Mouse (Mus musculus) kidney, postnatal 14 days (tissue): Measurements from ENCODE around the gene Dis3l2.

Experiments used
- DNase-seq: peaks from one replicate; pipeline ENCODE4 v3.0.0; 2022; ENCODE audit warnings: mixed read lengths

Gene Dis3l2

GRCm38 (mm10) chr1:86733160-86733821, 29.7 kb downstream of the Dis3l2 start:
- no peak for DNase-seq

- DNase-seq: no peak
Observed at GRCm38 (mm10) chr1:86736414-86736813, 32.8 kb downstream of the Dis3l2 start.

- no peak for DNase-seq
Observed at GRCm38 (mm10) chr1:86742896-86743295, 39.3 kb downstream of the Dis3l2 start.

DNA sequence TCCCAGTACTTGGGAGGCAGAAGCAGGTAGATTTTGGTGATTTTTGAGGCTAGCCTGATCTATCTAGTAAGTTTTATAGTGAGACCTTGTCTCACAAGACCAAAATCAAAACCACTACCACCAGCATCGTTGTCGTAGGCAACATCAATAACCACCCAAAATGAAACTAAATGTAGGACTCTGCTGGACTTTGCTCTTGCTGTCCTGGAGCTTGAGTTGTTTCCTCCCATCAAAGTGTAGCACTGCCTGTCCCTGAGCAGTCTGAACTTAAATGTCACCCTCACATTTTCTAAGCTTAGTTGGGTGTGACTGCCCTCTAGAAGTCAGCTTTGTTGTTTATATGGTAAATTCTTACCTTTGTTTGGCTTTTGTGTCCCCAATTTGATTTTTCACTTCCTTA, 43.4 kb downstream of the Dis3l2 start:
- no peak for DNase-seq

DNA sequence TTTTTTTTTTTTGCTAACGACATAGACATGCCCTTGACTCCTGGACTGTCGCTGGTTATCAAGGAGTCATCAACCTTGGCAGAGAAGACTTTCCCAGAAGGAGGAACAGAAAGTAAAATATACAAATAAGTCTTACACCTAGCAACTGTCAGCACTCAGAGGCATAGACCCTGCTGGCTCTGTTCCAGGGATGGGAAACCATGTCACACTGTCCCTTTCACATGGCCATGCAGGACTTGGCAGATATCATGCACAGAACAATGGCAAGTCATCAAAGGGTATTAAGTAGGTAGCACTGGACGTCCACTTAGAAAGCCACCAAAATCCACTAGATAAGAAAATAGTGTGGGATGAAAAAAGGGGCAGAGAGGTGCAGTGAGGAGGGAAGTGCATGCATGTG, 46.5 kb downstream of the Dis3l2 start:
- DNase-seq: no peak

DNA sequence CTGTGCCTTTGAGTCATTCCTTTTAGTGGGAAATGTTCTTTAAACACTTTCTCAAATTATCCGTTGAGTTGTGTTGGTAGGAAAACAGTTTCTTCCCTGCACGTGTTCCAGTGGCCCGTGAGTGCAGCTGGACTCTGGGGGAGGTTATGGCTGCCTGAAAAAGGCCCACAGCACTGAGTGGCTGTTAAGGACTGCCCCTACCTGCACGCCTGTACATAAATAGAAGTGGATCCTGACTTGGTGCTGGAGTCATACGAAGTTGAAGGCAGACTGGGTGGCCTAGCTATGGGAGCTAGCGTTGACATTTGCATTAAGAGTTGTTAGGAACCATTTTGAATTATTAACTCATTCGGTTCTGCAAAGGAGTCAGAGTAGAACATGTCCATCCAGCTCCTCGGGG, 49.8 kb downstream of the Dis3l2 start:
- DNase-seq: no peak

GRCm38 (mm10) chr1:86754335-86754734, 50.7 kb downstream of the Dis3l2 start:
- DNase-seq: no peak

DNA sequence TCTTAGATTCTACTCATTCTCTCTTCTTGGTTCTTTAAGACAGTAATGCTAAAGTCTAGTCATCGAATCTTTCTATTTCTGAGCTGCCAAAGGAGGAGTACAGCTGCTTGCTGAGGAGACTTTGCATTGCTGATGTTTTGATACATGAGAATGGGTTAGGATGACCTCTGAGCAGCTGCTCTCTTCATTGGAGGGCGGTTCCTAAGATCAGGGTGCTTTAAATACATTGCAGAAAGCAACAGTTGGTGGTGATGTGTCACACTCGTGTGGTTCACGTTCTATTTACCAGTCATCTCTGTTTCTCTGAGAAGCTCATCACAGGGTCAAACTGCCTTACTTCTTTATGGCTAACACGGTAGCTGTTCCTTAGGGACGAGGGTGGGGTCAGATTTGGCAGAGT, 54.5 kb downstream of the Dis3l2 start:
- no peak for DNase-seq

DNA sequence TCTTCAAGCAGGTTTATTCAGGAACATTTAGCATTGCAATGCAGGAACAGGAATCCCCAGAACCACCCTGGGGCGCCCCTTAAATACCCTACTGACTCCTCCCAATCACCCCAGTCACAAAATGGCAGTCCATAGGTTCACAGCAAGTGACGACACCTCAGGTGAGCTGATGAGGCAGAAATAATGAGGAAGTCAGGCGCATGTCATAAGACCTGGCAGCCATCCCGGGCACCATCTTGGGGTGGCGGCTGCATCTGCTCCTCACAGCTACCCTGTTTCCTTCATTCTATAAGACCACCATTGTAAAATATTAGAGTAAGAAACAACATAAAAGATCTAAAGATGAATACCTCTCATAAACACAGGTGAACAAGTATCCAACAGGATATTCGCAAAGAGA, 58.6 kb downstream of the Dis3l2 start:
- DNase-seq: no peak

DNA sequence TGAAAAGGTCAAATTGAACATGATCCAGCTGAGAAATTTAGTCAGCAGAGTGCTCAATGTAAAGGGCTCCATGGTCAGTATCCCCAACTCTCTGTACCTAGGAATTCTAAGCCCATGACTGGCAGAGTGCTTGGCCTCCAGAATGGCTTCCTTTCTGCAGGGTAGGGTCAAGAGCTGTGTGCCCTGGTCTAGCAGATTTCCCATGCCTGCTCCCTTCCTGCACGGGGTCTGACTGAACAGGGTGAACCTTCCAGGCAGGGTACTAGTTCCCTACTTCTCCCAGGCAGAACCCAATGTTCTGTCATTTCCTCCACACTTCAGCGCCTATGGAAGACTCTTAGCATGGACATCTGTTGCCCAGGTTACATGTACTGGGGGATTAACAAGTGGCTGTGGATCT, 97.6 kb downstream of the Dis3l2 start:
- no peak for DNase-seq

- no peak for DNase-seq
Observed at GRCm38 (mm10) chr1:86811756-86812155, 108.1 kb downstream of the Dis3l2 start.

- no peak for DNase-seq
Observed at GRCm38 (mm10) chr1:86822266-86822665, 118.7 kb downstream of the Dis3l2 start.

DNA sequence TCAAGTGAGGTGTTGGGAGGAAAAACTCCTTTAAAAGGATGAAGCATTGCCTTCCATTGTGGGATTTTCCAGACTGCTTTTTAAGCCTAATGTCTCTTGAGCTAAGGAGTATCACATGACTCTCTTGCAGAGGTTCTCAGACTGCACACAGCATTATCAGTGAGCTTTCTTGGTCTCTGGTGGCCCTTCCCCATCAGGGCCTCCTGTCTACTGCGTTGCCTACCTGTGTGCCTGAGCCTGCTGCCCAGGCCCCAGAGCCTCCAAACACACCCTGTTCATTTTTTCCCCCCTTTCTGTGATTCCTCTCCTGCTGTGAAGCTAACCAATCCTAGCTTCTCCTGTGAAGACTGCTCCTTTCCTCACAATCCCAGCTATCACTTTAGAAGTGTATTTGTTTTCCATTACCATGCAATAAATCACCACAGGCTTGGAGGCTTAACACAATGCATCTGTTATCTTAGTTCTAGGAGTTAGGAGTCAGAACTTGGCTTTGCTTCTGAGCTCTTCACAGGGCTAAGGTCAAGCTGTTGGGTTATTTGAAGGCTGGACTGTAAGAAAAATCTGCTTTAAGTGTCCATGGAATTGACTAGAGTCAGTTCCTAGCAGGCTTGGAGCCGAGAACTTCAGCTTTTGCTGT, 130.9 kb downstream of the Dis3l2 start:
- DNase-seq: peak; percentile 39

DNA sequence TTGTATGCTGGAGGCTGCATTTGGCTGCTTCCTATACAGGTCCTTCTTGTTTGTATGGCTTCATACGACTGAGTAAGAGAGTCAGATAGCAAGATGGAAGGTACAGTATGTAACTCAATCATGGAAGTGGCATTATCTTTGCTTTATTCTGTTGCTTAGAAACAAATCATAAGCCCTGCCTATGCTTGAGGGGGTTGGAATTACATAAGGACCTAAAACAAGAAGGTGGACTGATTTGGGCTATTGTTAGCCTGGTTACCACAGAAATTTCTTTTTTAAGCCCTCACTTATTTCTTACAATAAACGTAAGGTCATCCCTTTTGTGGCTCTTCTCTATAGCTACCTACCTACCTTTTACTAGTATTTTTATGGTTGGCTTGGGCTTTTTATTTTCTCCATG, 131.4 kb downstream of the Dis3l2 start:
- DNase-seq: no peak

DNA sequence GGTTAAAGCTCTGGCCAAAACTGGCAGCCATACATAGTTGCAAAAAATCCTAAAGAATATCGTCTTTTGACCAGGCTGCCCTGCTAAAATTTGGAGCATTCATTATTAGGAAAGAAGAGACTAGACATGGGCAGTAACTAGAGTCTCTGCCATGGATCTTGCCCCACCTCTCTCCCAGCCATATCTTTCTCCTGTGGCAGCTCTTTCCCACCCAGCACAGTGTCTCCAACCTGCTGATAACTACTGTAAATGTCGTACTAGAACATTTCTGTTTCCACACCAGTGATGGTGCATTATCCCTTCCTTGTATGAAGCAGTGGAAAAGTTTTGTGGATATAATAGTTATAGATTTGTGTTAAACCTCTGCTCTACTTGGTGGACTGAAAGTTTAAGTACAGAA, 147.1 kb downstream of the Dis3l2 start:
- no peak for DNase-seq

GRCm38 (mm10) chr1:86858876-86859275, 155.3 kb downstream of the Dis3l2 start:
- DNase-seq: peak; percentile 30

DNA sequence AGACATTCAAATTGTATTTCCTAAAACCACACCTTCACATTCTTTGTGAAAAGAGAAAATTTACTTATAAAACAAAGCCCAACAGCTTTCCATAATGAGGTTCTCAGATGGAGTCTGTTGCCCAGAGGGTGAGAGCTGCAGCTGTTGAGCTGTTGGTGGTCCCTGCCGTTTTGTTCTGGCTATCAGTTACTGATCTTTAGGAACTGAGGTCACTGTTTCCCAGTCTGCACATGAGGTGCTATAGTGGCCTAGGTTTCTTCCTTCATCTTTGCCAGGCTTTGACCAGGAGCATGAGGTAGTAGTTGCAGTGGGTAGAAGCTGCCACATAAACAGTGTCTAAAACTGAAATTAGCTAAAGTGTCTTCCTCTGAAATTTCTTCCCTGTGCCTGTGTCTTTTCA, 155.8 kb downstream of the Dis3l2 start:
- no peak for DNase-seq

- no peak for DNase-seq
Observed at GRCm38 (mm10) chr1:86873745-86874144, 170.1 kb downstream of the Dis3l2 start.

DNA sequence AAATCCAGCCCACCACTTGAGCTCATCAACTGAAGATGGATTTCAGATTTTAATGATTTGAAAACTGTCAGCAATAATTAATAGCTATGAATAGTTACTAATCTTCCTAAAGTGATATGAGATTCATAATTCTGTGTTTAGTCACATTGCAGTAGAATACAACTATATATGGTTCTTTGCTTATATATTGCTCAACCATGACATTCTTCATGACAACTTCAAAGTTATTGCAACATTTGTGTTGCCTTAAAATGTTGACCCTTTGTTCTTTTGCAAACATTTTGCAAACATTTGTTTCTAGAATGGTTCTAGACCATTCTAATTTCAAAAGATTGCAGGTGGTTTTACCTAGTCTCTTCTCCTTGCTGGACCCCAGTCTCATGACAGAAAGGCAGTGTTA, 175.1 kb downstream of the Dis3l2 start:
- DNase-seq: no peak

DNA sequence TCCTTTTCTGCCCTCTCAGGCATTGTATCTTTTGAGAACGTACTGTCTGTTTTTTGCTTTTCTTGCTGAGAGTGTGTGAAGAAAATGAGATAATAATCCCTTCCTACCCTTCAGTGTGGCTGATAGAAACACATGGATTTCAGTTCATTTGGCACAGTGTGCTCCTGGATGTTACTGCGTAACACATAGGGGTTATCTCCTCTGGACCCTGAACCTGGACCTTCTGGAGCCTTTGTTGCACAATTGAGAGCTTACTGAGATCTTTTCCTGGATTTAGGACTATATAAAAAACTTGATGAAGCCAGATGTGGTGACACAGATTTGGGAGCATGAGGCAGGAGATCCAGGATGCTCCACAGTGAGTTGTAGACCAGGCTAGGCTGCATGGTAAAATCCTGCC, 175.9 kb downstream of the Dis3l2 start:
- DNase-seq: no peak

- no peak for DNase-seq
Observed at GRCm38 (mm10) chr1:86887060-86887459, 183.5 kb downstream of the Dis3l2 start.

DNA sequence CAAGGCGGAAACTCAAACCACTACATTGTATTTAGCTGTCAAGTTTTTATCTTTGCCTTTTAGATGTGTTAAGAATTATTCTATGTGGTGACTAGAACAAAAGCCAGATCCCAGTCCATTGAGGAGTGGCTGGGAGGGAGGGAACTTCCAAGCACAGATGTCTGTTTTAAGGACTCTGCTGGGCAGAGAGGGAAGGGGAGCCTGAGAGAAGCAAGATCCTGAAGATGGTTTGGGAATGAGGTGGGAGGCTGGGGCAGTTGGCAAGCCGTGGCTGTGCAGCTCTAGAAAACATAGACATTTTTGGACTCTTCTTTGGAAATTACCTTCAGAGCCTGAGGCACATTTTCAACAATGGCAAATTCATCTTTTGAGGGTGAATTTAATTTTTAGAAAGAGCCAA, 208.9 kb downstream of the Dis3l2 start:
- DNase-seq: no peak

- no peak for DNase-seq
Observed at GRCm38 (mm10) chr1:86913896-86914295, 210.3 kb downstream of the Dis3l2 start.

GRCm38 (mm10) chr1:86914697-86915096, 211.1 kb downstream of the Dis3l2 start:
- no peak for DNase-seq

DNA sequence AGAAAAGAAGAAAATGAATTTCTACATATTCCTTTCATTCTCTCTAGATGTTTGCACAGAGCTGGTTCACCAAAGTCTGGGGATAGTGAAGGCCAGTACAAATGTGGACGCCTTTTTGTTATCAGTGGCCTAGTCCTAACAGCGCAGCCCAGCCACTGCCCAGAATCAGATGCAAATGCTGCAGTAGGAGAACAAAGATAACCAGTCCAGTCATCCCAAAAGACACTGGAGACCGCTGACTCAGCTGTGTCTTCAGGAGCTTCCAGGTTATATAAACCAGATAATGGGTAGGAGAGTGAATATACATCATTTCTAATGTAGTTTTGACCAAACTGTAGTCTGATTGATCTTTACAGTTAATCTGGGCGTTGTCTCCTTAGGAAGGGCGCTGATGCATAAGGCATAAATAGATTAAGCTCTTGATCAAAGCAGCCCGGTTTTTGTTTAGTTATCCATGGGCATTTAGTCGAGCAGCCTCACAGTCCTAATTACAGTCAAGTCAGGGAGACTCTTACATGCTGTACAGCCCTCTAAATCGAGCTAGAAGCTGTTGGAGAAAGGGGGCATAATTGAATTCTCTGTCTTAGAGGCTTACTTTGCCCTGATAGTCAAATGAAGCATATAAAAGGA, 212.9 kb downstream of the Dis3l2 start:
- DNase-seq: no peak
